Mouse (Mus musculus) kidney, adult 8-10 months (tissue): Measurements from ENCODE around the gene Nubp2.
A peak's percentile ranks its signal among the peaks of the same experiment; 100 is the strongest.

Source experiments
- DNase-seq, 2 experiments: peaks; one replicate each; pipeline ENCODE4 v3.0.0; 2022

The Nubp2 gene

DNA sequence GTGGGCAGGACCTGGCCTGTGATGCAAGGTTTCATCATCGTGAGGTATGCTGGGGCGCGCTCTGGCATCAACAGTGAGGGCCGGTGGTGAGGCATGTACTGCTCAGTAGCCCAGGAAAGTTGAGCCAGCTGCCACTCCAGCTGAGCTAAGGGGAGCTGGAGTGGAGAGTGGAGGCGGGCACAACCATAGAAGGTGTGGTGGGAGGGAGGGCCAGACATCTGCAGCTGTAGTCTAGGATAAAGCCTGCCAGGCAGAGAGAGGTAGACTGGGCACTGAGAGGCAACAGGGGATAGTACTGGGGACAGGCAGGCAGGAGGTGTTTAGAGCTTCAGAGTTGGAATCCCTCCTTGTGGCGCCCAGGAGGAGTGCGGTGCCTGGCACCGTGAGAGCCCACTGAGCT, 26.1 kb downstream of the Nubp2 start:
- DNase-seq: no peak

DNA sequence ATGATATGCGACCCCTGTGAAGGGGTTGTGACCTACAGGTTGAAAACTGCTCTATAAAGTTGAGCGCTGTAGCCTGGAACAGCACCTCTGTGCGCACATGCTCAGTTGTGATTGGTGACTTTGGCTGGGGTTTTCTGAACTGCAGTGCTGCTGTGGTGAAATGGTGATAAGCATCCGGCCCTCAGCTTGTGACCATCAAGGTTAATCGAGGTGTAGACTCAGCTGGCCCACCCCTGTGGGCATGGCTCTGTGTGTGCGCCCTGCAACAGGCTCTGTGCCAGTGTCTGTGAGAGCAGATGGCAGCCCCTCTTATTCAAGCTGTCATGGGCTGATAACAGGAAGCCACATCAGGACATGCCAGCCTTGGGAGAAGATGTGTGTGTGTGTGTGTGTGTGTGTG, 27.2 kb downstream of the Nubp2 start:
- no peak for DNase-seq

GRCm38 (mm10) chr17:24857831-24858470, 28.2 kb downstream of the Nubp2 start:
- peak; percentile 91 to 92 for DNase-seq

DNA sequence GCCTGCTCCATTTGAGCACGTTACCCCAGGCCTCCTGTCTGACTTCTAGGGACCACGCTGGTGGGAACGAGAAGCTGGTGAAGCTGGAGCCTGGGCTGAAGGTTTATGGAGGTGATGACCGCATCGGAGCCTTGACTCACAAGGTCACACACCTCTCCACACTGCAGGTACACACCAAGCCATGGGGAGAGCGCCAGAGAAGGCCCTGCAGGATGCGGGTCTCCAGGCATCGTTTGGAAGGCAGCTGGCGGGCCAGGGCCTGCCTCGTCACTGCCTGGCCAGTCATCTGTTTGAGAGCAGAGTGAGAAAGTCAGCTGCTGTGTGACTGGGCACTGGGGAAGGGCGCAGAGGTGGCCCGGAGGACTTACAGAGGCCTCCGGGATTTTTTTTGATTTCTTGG, 29.6 kb downstream of the Nubp2 start:
- DNase-seq: no peak

- DNase-seq: no peak
These were observed 30.2 kb downstream of the Nubp2 start for GRCm38 (mm10) chr17:24855838-24856464.

DNA sequence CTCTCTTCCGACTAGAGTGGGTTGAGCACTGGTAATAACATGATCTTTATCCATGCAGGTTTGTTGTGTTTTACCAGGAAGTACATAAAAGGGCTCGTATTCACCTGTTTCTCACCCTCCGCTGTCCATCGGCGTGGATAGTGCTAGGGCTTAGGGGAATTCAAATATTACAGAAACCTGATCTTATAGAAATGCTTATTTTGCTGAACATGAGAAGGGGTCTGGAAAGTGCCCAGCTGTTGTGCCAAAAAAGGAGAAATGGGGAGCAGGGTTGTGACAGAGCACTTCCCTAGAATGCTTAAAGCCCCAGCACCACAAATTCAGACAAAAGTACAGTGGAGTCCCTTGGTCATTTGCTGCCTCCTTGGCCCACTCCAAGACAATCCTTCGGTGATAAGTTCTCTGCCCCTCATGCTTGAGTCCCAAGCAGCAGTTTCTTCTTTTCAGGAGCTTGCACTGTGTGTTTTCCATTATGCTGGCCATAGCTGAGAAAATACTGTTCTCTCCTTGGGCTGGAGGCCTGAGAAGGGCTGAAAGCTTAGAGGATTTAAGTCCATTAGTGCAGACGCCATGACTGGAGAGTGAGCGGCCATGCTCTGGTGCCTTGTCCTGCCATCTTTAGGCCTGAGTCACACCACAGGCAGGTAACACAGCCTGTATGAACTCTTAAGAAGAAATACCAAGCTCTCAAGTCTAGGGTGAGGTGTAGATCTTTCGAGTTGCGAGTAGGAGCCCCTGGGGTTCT, 34.6 kb downstream of the Nubp2 start:
- no peak for DNase-seq

- no peak for DNase-seq
These were observed 35.4 kb downstream of the Nubp2 start for GRCm38 (mm10) chr17:24850773-24851127.

- DNase-seq: peak; percentile 98 to 99
These were observed 35.9 kb downstream of the Nubp2 start, which contains the start of gene Fahd1 for GRCm38 (mm10) chr17:24850065-24850772. Gene Fahd1, minus strand, starts transcription at chr17:24850364.

GRCm38 (mm10) chr17:24849733-24850064, 36.5 kb downstream of the Nubp2 start:
- DNase-seq: no peak

GRCm38 (mm10) chr17:24848600-24849031, 37.5 kb downstream of the Nubp2 start:
- peak; percentile 67 to 79 for DNase-seq

DNA sequence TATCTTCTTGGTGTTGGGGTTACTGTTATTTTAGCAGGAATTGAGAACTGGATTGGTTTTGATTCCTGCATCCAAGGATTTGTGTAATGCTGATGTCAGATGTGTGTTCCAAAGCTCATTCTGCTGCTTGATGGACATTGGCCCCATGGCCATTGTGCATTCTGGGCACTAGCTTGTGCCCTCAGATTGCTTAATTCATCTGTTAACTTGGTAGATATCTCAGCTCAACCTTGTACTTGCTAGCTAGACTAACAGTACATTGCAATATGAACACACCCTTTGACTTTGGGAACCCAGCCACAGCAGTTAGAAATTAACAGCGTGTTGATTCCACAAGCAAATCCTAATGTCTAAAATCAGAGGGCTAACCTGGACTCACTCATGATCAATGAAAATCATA, 38.8 kb downstream of the Nubp2 start:
- peak; percentile 83 to 86 for DNase-seq

GRCm38 (mm10) chr17:24844525-24844924, 41.6 kb downstream of the Nubp2 start:
- DNase-seq: no peak

DNA sequence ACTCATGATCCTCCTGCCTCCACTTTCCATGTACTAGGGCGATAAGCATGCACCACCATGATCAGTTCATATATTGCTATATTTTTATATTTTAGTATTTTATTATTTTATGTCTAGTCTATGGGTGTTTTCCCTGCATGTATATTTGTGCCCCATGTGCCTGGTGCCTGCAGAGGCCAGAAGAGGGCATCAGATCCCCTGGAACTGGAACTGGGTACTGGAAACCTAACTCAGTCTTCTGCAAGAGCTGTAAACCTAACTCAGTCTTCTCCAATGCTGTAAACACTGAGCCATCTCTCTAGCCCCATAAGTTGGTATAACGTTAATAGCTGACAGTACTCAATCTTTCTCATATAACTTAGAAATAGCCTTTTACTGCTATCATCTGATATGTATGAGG, 43.5 kb downstream of the Nubp2 start:
- peak in 1 of 2 experiments; percentile 60 for DNase-seq

DNA sequence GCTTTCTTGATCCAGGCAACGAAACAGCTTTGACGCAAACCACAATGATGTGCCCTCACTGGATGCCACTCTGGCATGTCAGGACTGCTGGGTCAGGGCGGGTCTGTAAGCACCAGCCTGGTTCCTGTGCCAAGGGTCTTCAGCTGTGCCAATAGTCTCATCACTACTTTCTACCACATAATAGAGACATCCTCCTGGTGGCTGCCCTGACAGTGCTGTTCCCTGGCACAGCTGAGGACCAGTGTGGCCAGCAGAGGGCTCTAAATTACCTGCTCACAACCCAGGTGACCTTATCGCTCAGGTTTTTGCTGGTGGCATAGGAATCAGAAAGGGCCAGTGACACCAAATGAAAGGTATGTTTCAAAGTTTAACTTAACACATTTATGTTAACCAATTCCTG, 45.0 kb downstream of the Nubp2 start:
- peak; percentile 71 to 74 for DNase-seq

GRCm38 (mm10) chr17:24840341-24840740, 45.8 kb downstream of the Nubp2 start:
- no peak for DNase-seq

GRCm38 (mm10) chr17:24839842-24840241, 46.3 kb downstream of the Nubp2 start, which contains the start of gene Hagh:
Gene Hagh, plus strand, starts transcription at chr17:24840143.
- DNase-seq: no peak
